Mouse (Mus musculus) neural tube, embryonic 15.5 days (tissue): ENCODE measurements at regions not wholly inside any gene's neighbourhood (a gene's known extent, or its start where the extent isn't known, plus 50 kb on each side); places are given as distances from the start of the nearest gene placed in this dataset.

Source experiments
- ATAC-seq: fragments of 200-750 bp; cut with Nextera tagmentation; 2 replicates; pipeline ENCODE4 v1.8.0; 2017; ENCODE audit warnings: mild to moderate bottlenecking, moderate TSS enrichment, moderate library complexity; ENCODE audit not compliant: low FRiP score
- H3K27ac ChIP-seq: fragments of 300-500 bp; sonication (generic); replicated peaks from 2 replicates; pipeline ENCODE4 v1.5.1; 2015; ENCODE audit warnings: mild to moderate bottlenecking, inconsistent platforms
- H3K27me3 ChIP-seq: fragments of 300-500 bp; sonication (generic); replicated peaks from 2 replicates; pipeline ENCODE4 v1.6.1; 2015; ENCODE audit warnings: inconsistent platforms
- H3K36me3 ChIP-seq: fragments of 300-500 bp; sonication (generic); 2 replicates; pipeline ENCODE4 v1.6.1; 2015; ENCODE audit warnings: inconsistent platforms
- H3K4me1 ChIP-seq: fragments of 300-500 bp; sonication (generic); 2 replicates; pipeline ENCODE4 v1.6.1; 2015; ENCODE audit warnings: inconsistent platforms
- H3K4me2 ChIP-seq: fragments of 300-500 bp; sonication (generic); 2 replicates; pipeline ENCODE4 v1.6.1; 2015; ENCODE audit warnings: inconsistent platforms, mild to moderate bottlenecking, moderate library complexity
- H3K4me3 ChIP-seq: fragments of 300-500 bp; sonication (generic); replicated peaks from 2 replicates; pipeline ENCODE4 v1.5.1; 2015; ENCODE audit warnings: mild to moderate bottlenecking, inconsistent platforms
- H3K9ac ChIP-seq: fragments of 300-500 bp; sonication (generic); replicated peaks from 2 replicates; pipeline ENCODE4 v1.6.1; 2015; ENCODE audit warnings: mild to moderate bottlenecking, inconsistent platforms
- H3K9me3 ChIP-seq: fragments of 300-500 bp; sonication (generic); replicated peaks from 2 replicates; pipeline ENCODE4 v1.6.1; 2016; ENCODE audit warnings: inconsistent platforms
- WGBS: fragments of 180-500 bp; shearing (Covaris S2); methylation state at CpG from one replicate; pipeline ENCODE4 v1.1.7; 2015; ENCODE audit warnings: mixed read lengths; 5-methylcytosine and 5-hydroxymethylcytosine counted together

DNA sequence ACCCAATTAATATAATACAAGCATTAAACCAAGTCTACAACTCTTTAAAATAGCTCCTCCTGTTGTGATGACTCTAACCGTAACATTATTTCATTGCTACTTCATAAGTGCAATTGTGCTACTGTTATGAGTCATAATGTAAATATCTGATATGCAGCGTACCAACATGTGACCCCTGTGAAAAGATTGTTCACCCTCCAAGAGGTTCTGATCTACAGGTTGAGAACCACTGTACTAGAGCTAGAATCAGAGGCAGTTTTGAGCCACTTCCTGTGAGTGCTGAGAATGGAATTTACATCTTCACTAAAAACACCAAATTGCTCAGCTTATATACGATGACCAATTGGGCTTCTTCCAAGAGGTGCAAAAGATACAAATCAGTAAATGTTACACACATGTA is 504.4 kb upstream of the Syt1 start:
- H3K27me3 ChIP-seq = no peaks in the 10 kb centered on the region

DNA sequence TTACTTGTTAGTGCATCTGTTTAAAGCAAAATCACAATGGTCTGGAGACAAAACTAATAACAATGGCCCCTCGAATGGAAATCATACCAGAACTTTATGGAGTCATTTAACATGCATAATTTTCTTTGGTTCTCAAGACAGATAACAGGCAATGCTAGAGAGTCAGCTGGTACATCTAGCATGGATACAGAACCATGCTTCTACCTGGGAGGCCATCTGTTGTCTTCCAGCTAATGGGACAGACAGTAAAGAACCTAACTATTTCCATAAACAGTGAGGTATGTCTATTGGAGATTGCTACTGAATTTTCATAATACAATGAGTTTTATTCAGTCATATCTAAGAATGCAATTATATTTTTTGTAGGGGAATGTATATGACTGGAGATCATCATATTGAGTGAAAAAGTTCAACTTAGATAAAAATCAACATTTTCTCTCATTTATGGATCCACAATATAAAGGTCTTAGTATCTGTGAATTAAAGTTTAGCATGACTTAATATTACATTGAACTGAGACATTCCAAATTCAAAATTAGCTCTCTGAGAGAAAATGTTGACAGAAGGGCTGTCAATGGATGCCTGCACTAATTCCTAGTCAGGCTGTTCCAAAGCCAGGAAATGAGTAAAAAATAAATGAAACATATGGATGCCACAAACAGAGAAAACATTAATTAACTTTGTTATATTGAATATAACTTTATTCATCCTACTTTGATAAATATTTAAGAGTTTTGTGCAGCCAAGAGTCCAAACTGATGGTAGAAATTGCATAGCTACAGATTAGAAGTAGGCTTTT is 500.3 kb upstream of the Syt1 start:
- no peak overlapping the region for H3K4me3 ChIP-seq
- no peak overlapping the region for H3K9ac ChIP-seq
- no peaks in the 10 kb centered on the region for H3K27me3 ChIP-seq
- WGBS = 72% methylated on average over 1 of the region's 1 CpGs
- no peak overlapping the region for H3K27ac ChIP-seq
- H3K4me2 ChIP-seq = no peak overlapping the region
- H3K9me3 ChIP-seq = no peaks in the 10 kb centered on the region
- no peaks in the 10 kb centered on the region for H3K4me1 ChIP-seq
- no peaks in the 10 kb centered on the region for H3K36me3 ChIP-seq
- ATAC-seq = no peak

More for the DNA sequence above, 504.4 kb upstream of the Syt1 start:
- H3K4me3 ChIP-seq = no peak overlapping the region
- H3K4me2 ChIP-seq = no peak overlapping the region
- 96% methylated on average over 3 of the region's 3 CpGs for WGBS
- ATAC-seq = no peak
- no peaks in the 10 kb centered on the region for H3K9me3 ChIP-seq
- no peak overlapping the region for H3K27ac ChIP-seq
- no peaks in the 10 kb centered on the region for H3K4me1 ChIP-seq
- H3K36me3 ChIP-seq = no peaks in the 10 kb centered on the region
- no peak overlapping the region for H3K9ac ChIP-seq

- H3K4me3 ChIP-seq = no peak overlapping the region
- H3K27ac ChIP-seq = no peak overlapping the region
- no peak overlapping the region for H3K9ac ChIP-seq
- no peak overlapping the region for H3K4me2 ChIP-seq
- H3K36me3 ChIP-seq = no peaks in the 10 kb centered on the region
- no peaks in the 10 kb centered on the region for H3K27me3 ChIP-seq
- WGBS = 53% methylated on average over 1 of the region's 1 CpGs
- no peak for ATAC-seq
- no peaks in the 10 kb centered on the region for H3K9me3 ChIP-seq
- H3K4me1 ChIP-seq = no peaks in the 10 kb centered on the region
Measured at GRCm38 (mm10) chr10:109508553-109508952, 497.8 kb upstream of the Syt1 start.

DNA sequence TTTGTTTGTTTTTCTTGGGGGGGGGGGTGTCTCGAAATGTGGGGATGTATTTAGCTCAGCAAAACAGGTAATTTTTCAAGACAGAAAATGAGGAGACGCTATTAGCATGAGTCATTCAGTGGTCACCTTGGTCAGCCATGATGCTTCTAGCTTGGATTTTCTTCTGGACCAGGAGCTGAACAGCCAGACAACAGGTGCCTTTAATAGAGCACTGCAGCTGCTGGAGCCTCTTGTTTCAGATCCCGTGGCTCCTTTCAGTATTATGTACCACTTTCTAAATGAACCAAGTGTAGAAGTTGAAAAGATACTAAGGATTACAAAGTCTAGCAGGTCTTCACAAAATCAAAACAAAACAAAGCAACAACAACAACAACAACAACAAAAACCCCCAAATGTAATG is 496.4 kb upstream of the Syt1 start:
- H3K36me3 ChIP-seq = no peaks in the 10 kb centered on the region
- H3K4me1 ChIP-seq = no peaks in the 10 kb centered on the region
- H3K27ac ChIP-seq = no peak overlapping the region
- no peak overlapping the region for H3K9ac ChIP-seq
- H3K4me2 ChIP-seq = no peak overlapping the region
- H3K9me3 ChIP-seq = no peaks in the 10 kb centered on the region
- H3K4me3 ChIP-seq = no peak overlapping the region
- no peaks in the 10 kb centered on the region for H3K27me3 ChIP-seq
- no peak for ATAC-seq
- WGBS = 87% methylated on average over 3 of the region's 3 CpGs

- H3K27ac ChIP-seq = no peak overlapping the region
- WGBS = 66% methylated on average over 4 of the region's 4 CpGs
- H3K36me3 ChIP-seq = no peaks in the 10 kb centered on the region
- H3K9ac ChIP-seq = no peak overlapping the region
- no peak overlapping the region for H3K4me3 ChIP-seq
- no peak overlapping the region for H3K4me2 ChIP-seq
- no peaks in the 10 kb centered on the region for H3K4me1 ChIP-seq
- no peaks in the 10 kb centered on the region for H3K9me3 ChIP-seq
- ATAC-seq = no peak
- H3K27me3 ChIP-seq = no peaks in the 10 kb centered on the region
Measured at GRCm38 (mm10) chr10:109504683-109505082, 493.9 kb upstream of the Syt1 start.

DNA sequence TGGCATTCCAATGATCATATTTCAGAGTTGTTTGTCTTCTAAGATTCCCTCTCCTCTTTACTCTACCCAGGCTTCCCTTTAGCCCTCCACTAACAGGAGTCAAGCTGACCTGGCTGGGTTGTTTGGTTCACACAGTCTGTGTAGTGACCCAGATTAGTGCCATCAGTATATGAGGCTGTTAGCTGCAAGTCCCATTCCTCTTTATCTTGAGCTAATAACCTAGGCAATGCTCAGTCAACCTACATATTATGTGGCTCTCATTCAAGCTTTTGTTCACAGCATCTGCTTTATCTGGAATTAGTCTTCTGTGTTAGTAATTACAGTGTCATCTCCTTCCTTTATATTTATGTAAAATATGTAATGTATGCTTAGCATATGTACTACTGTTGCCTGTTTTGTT is 490.1 kb upstream of the Syt1 start:
- no peak overlapping the region for H3K27ac ChIP-seq
- no peak for ATAC-seq
- no peaks in the 10 kb centered on the region for H3K27me3 ChIP-seq
- no peaks in the 10 kb centered on the region for H3K9me3 ChIP-seq
- H3K4me2 ChIP-seq = no peak overlapping the region
- H3K4me1 ChIP-seq = no peaks in the 10 kb centered on the region
- no peak overlapping the region for H3K4me3 ChIP-seq
- no peaks in the 10 kb centered on the region for H3K36me3 ChIP-seq
- H3K9ac ChIP-seq = no peak overlapping the region

- H3K4me3 ChIP-seq = no peak overlapping the region
Measured at GRCm38 (mm10) chr10:109498301-109498700, 487.5 kb upstream of the Syt1 start.

DNA sequence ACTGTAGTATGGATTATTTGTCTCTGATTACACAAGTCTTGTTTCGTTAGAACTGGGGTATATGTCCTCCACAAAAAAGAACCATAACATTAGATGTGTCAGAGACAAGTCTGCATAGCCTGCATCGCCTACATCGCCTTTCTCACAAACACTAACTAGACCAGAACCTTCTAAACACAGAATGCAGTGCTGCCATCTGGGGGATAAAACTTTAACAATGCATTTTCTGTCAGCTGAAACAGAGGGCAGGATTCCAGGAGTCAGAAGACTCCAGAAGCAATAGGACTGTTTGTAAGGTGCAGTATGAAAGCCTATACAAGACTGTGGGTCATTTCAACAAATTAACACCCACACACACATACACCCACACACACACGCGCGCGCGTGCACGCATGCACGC is 485.4 kb upstream of the Syt1 start:
- Histone ChIP-seq H3K9me3 (no peaks in the 10 kb centered on the region), H3K9ac (no peak overlapping the region), H3K36me3 (no peaks in the 10 kb centered on the region), H3K4me3 (no peak overlapping the region), H3K4me1 (no peaks in the 10 kb centered on the region), H3K27me3 (no peaks in the 10 kb centered on the region), H3K4me2 (no peak overlapping the region), H3K27ac (no peak overlapping the region)
- ATAC-seq = peak; percentile 74; the same call in 1 of the 2 replicates
- 80% methylated on average over 10 of the region's 10 CpGs for WGBS

More at GRCm38 (mm10) chr10:109498301-109498700, 487.5 kb upstream of the Syt1 start:
- Histone ChIP-seq H3K4me1 (no peaks in the 10 kb centered on the region), H3K9me3 (no peaks in the 10 kb centered on the region), H3K27me3 (no peaks in the 10 kb centered on the region), H3K4me2 (no peak overlapping the region), H3K27ac (no peak overlapping the region), H3K9ac (no peak overlapping the region), H3K36me3 (no peaks in the 10 kb centered on the region)
- no peak for ATAC-seq
- 42% methylated on average over 3 of the region's 3 CpGs for WGBS

DNA sequence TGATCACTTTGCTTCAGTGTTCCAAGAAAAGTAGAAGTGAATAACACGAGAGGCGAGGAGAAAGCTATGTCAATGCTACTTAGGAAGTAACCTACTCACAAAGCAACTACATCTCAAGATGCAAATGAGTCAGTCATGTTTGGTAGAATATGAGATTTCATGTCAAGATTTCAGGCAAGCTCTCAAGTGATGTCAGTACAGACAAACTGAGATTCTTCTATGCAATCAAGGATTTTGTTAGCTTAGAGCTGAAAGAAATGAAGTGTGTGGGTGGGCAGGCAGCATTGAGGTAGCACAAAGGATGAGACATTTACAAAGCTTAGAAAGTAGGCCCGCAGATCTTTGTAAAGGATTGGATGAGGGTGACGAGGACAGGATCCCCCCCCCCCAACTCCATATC is 480.0 kb upstream of the Syt1 start:
- Histone ChIP-seq H3K4me3 (no peak overlapping the region), H3K36me3 (no peaks in the 10 kb centered on the region), H3K27me3 (no peaks in the 10 kb centered on the region), H3K27ac (no peak overlapping the region), H3K9me3 (no peaks in the 10 kb centered on the region), H3K9ac (no peak overlapping the region), H3K4me1 (no peaks in the 10 kb centered on the region), H3K4me2 (no peak overlapping the region)
- no peak for ATAC-seq
- 86% methylated on average over 4 of the region's 4 CpGs for WGBS

GRCm38 (mm10) chr10:109488000-109488399 is 477.2 kb upstream of the Syt1 start:
- Histone ChIP-seq H3K4me1 (no peaks in the 10 kb centered on the region), H3K4me2 (no peak overlapping the region), H3K27ac (no peak overlapping the region), H3K36me3 (no peaks in the 10 kb centered on the region), H3K9ac (no peak overlapping the region), H3K4me3 (no peak overlapping the region), H3K9me3 (no peaks in the 10 kb centered on the region), H3K27me3 (no peaks in the 10 kb centered on the region)
- 88% methylated on average over 1 of the region's 1 CpGs for whole genome bisulfite sequencing
- no peak for ATAC-seq

GRCm38 (mm10) chr10:109486917-109487604 is 476.3 kb upstream of the Syt1 start:
- H3K9me3 ChIP-seq = no peaks in the 10 kb centered on the region
- no peak overlapping the region for H3K9ac ChIP-seq
- no peaks in the 10 kb centered on the region for H3K27me3 ChIP-seq
- ATAC-seq = no peak
- WGBS = 80% methylated on average over 7 of the region's 7 CpGs
- no peaks in the 10 kb centered on the region for H3K4me1 ChIP-seq
- no peak overlapping the region for H3K27ac ChIP-seq
- H3K4me2 ChIP-seq = no peak overlapping the region
- no peak overlapping the region for H3K4me3 ChIP-seq
- H3K36me3 ChIP-seq = no peaks in the 10 kb centered on the region

DNA sequence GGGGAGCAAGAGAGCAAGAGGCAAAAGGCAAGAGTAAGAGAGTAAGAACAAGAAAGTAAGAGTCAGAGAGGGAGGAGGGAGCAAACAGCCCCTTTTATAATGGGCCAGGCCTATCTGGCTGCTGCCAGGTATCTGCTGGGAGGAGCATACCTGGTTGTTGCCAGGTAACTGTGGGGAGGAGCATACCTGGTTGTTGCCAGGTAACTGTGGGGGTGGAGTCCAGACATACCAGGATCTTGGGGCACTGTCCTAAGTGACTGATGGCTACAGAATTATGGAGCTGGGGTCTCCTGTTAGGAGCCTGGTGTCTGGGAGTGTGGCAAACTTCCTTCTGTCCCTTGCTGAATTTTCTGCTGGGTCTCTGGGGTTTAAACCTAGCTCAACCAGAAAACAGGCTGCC is 469.8 kb upstream of the Syt1 start:
- ATAC-seq = no peak
- H3K9me3 ChIP-seq = no peaks in the 10 kb centered on the region

More for the DNA sequence above, 469.8 kb upstream of the Syt1 start:
- no peak overlapping the region for H3K4me2 ChIP-seq
- H3K9ac ChIP-seq = no peak overlapping the region
- H3K36me3 ChIP-seq = no peaks in the 10 kb centered on the region
- H3K4me1 ChIP-seq = no peaks in the 10 kb centered on the region
- H3K27ac ChIP-seq = no peak overlapping the region
- no peak overlapping the region for H3K4me3 ChIP-seq
- H3K27me3 ChIP-seq = no peaks in the 10 kb centered on the region
